Mouse (Mus musculus): ENCODE results near the gene Ralgapa2. TPM values are rescaled to one million over a fixed set of nuclear protein-coding genes. Genes with fewer than 3 reads are reported as not detected.
A peak's percentile ranks its signal among the peaks of the same experiment; 100 is the strongest.

Gene Ralgapa2
- 3.6 and 4.1 TPM in 2 replicates for polyA plus RNA-seq (2015; fragmentation: Nextera tagmentation; extraction: Ambion mirVana)

DNA sequence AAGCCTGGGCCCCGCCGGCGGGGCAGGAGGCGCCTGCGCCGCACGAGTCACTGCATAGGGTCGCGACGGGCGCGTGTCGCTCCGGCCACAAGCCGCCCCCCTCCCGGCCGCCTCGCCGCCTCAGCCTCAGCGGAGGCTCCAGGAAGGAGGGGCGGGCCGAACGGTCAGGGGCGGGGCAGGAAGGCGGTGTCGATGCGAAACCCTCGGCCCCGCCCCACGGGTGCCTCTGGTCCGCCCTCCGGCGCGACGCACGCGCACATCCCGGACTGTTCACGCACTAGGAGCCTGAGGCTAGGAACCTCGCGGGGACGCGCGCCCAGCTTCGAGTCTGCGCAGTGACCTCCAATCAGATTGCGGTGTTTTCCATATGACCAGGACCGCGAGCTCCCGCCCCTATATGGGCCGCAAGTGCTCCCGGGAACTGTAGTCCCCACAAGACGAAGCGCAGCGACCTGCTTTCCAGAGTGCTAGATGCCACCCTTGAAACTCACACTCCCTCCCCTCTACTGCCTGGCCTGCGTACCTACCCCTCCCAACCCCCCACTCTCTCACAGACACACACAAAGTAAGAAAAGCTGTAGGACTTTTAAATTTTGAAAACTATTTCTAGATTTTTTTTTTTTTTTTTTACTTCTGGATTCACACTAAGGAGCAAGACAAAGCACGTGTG, at the start of gene Ralgapa2:
Ralgapa2 (minus strand) TSS at position 434 of the 670 bp plus-strand sequence.
- H3K9me3 ChIP-seq (replicated peaks; ENCODE audit: low read length), result no peaks in the 10 kb centered on the region
- peak within 1 kb of the TSS; percentile 93 for H3K4me2 ChIP-seq (ENCODE audit: low read length)
- H3K4me3 ChIP-seq (replicated peaks; ENCODE audit: low read depth, low read length), result peak within 1 kb of the TSS; percentile 75
- under 1% methylated on average over 52 of the region's 57 CpGs for WGBS
- H3K36me3 ChIP-seq (ENCODE audit: insufficient read depth, low read length), result no peaks in the 10 kb centered on the region
- H3K27ac ChIP-seq, result peak within 1 kb of the TSS; percentile 44; the same call in 1 of the 2 replicates
- peak within 1 kb of the TSS; percentile 61 for H3K9ac ChIP-seq (ENCODE audit: low read depth, low read length)
- H3K4me1 ChIP-seq (replicated peaks; ENCODE audit: insufficient read depth, low read length), result no peaks in the 10 kb centered on the region
- no peak for TF ChIP-seq CTCF (IDR thresholded peaks at IDR 0.05; ENCODE audit: low read depth)
- DNase-seq (ENCODE audit: low spot score) (peak; percentile 99), ATAC-seq (replicated peaks; ENCODE audit: low FRiP score, low read depth) (peak; percentile 99)
- no peaks in the 10 kb centered on the region for H3K27me3 ChIP-seq (ENCODE audit: insufficient read depth, low read length)

- Histone ChIP-seq H3K4me3 (replicated peaks; ENCODE audit: low read depth, low read length) (no peak overlapping the region), H3K36me3 (ENCODE audit: insufficient read depth, low read length) (no peaks in the 10 kb centered on the region), H3K9ac (ENCODE audit: low read depth, low read length) (no peak overlapping the region), H3K27me3 (ENCODE audit: insufficient read depth, low read length) (no peaks in the 10 kb centered on the region), H3K4me2 (ENCODE audit: low read length) (no peak overlapping the region), H3K9me3 (replicated peaks; ENCODE audit: low read length) (no peaks in the 10 kb centered on the region), H3K27ac (no peak overlapping the region), H3K4me1 (replicated peaks; ENCODE audit: insufficient read depth, low read length) (no peaks in the 10 kb centered on the region)
- no peak for TF ChIP-seq CTCF (IDR thresholded peaks at IDR 0.05; ENCODE audit: low read depth)
- 48% methylated on average over 3 of the region's 3 CpGs for WGBS
- ATAC-seq (replicated peaks; ENCODE audit: low FRiP score, low read depth) (no peak), DNase-seq (ENCODE audit: low spot score) (no peak)
Measured at GRCm38 (mm10) chr2:146561505-146561904, 49.4 kb upstream of the Ralgapa2 start.

DNA sequence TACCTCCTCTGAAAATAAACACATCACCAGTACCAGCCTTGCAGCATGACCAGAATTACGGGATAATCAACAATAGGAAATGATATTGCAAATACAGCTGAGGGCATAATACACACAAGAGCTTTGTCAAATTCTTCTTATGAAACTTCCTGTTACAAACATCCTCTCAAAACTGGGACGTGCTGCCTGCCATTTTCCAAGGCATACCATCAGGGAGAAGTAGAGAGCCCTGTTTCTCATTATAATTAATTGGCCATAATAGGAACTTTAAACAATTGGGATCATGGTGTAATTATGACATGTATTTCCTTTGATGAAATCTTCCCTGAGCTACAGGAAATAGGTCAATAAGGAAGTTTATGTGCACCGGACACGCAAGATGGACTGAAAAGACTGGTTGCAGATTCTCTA, 48.5 kb upstream of the Ralgapa2 start:
- H3K9me3 ChIP-seq (replicated peaks; ENCODE audit: low read length), result no peaks in the 10 kb centered on the region
- H3K36me3 ChIP-seq (ENCODE audit: insufficient read depth, low read length), result no peaks in the 10 kb centered on the region
- H3K4me3 ChIP-seq (replicated peaks; ENCODE audit: low read depth, low read length), result no peak overlapping the region
- H3K4me1 ChIP-seq (replicated peaks; ENCODE audit: insufficient read depth, low read length), result no peaks in the 10 kb centered on the region
- H3K9ac ChIP-seq (ENCODE audit: low read depth, low read length), result no peak overlapping the region
- ATAC-seq (replicated peaks; ENCODE audit: low FRiP score, low read depth) (no peak), DNase-seq (ENCODE audit: low spot score) (no peak)
- H3K27ac ChIP-seq, result no peak overlapping the region
- no peaks in the 10 kb centered on the region for H3K27me3 ChIP-seq (ENCODE audit: insufficient read depth, low read length)
- no peak overlapping the region for H3K4me2 ChIP-seq (ENCODE audit: low read length)
- no peak for TF ChIP-seq CTCF (IDR thresholded peaks at IDR 0.05; ENCODE audit: low read depth)
- 71% methylated on average over 4 of the region's 4 CpGs for WGBS

DNA sequence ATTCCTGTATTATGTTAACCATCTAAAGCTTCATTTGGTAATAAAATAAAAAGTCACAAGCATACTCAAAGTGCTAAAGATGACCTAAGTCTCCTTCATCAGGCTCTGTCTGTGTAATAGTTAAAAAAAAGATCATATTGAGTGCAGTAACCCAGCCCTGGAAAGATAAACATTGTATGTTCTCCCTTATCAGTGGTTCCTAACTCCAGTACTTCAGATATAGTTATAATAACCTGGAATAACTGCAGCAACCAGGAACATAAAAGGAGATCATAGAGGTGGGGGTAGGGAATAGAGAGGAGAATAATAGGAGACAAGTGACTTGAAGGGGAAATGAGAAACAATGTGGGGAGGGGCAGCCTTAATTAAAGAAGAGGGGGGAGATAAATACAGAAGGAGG, 44.0 kb upstream of the Ralgapa2 start:
- no peaks in the 10 kb centered on the region for H3K27me3 ChIP-seq (ENCODE audit: insufficient read depth, low read length)
- H3K4me1 ChIP-seq (replicated peaks; ENCODE audit: insufficient read depth, low read length), result no peaks in the 10 kb centered on the region
- no peaks in the 10 kb centered on the region for H3K36me3 ChIP-seq (ENCODE audit: insufficient read depth, low read length)
- no peaks in the 10 kb centered on the region for H3K9me3 ChIP-seq (replicated peaks; ENCODE audit: low read length)
- no peak for TF ChIP-seq CTCF (IDR thresholded peaks at IDR 0.05; ENCODE audit: low read depth)
- DNase-seq (ENCODE audit: low spot score) (no peak), ATAC-seq (replicated peaks; ENCODE audit: low FRiP score, low read depth) (no peak)
- H3K4me3 ChIP-seq (replicated peaks; ENCODE audit: low read depth, low read length), result no peak overlapping the region
- no peak overlapping the region for H3K27ac ChIP-seq
- H3K4me2 ChIP-seq (ENCODE audit: low read length), result no peak overlapping the region
- H3K9ac ChIP-seq (ENCODE audit: low read depth, low read length), result no peak overlapping the region

GRCm38 (mm10) chr2:146555351-146555750, 43.2 kb upstream of the Ralgapa2 start:
- no peaks in the 10 kb centered on the region for H3K36me3 ChIP-seq (ENCODE audit: insufficient read depth, low read length)
- no peaks in the 10 kb centered on the region for H3K9me3 ChIP-seq (replicated peaks; ENCODE audit: low read length)
- TF ChIP-seq CTCF (IDR thresholded peaks at IDR 0.05; ENCODE audit: low read depth), result no peak
- H3K4me1 ChIP-seq (replicated peaks; ENCODE audit: insufficient read depth, low read length), result no peaks in the 10 kb centered on the region
- H3K27ac ChIP-seq, result no peak overlapping the region
- no peak overlapping the region for H3K4me3 ChIP-seq (replicated peaks; ENCODE audit: low read depth, low read length)
- H3K9ac ChIP-seq (ENCODE audit: low read depth, low read length), result no peak overlapping the region
- DNase-seq (ENCODE audit: low spot score), result no peak
- no peaks in the 10 kb centered on the region for H3K27me3 ChIP-seq (ENCODE audit: insufficient read depth, low read length)
- ATAC-seq (replicated peaks; ENCODE audit: low FRiP score, low read depth), result no peak
- no peak overlapping the region for H3K4me2 ChIP-seq (ENCODE audit: low read length)
- 71% methylated on average over 5 of the region's 5 CpGs for WGBS

GRCm38 (mm10) chr2:146553701-146554100, 41.6 kb upstream of the Ralgapa2 start:
- 32% methylated on average over 2 of the region's 2 CpGs for WGBS
- DNase-seq (ENCODE audit: low spot score), result no peak
- no peak for TF ChIP-seq CTCF (IDR thresholded peaks at IDR 0.05; ENCODE audit: low read depth)
- H3K4me1 ChIP-seq (replicated peaks; ENCODE audit: insufficient read depth, low read length), result no peaks in the 10 kb centered on the region
- no peak overlapping the region for H3K27ac ChIP-seq
- H3K9ac ChIP-seq (ENCODE audit: low read depth, low read length), result no peak overlapping the region
- no peak overlapping the region for H3K4me2 ChIP-seq (ENCODE audit: low read length)
- H3K4me3 ChIP-seq (replicated peaks; ENCODE audit: low read depth, low read length), result no peak overlapping the region
- no peaks in the 10 kb centered on the region for H3K9me3 ChIP-seq (replicated peaks; ENCODE audit: low read length)
- no peaks in the 10 kb centered on the region for H3K36me3 ChIP-seq (ENCODE audit: insufficient read depth, low read length)
- H3K27me3 ChIP-seq (ENCODE audit: insufficient read depth, low read length), result no peaks in the 10 kb centered on the region
- ATAC-seq (replicated peaks; ENCODE audit: low FRiP score, low read depth), result no peak

- ATAC-seq (replicated peaks; ENCODE audit: low FRiP score, low read depth) (no peak), DNase-seq (ENCODE audit: low spot score) (no peak)
- Histone ChIP-seq H3K9ac (ENCODE audit: low read depth, low read length) (no peak overlapping the region), H3K36me3 (ENCODE audit: insufficient read depth, low read length) (no peaks in the 10 kb centered on the region), H3K27me3 (ENCODE audit: insufficient read depth, low read length) (no peaks in the 10 kb centered on the region), H3K9me3 (replicated peaks; ENCODE audit: low read length) (no peaks in the 10 kb centered on the region), H3K27ac (no peak overlapping the region), H3K4me2 (ENCODE audit: low read length) (no peak overlapping the region), H3K4me1 (replicated peaks; ENCODE audit: insufficient read depth, low read length) (no peaks in the 10 kb centered on the region), H3K4me3 (replicated peaks; ENCODE audit: low read depth, low read length) (no peak overlapping the region)
- WGBS, result 53% methylated on average over 4 of the region's 4 CpGs
- TF ChIP-seq CTCF (IDR thresholded peaks at IDR 0.05; ENCODE audit: low read depth), result no peak
Measured at GRCm38 (mm10) chr2:146551818-146552217, 39.7 kb upstream of the Ralgapa2 start.

All from kidney, postnatal 0 days (tissue).